Mouse (Mus musculus) midbrain, postnatal 0 days (tissue): ENCODE measurements around the gene Arhgef17. TPM values are rescaled to one million over a fixed set of nuclear protein-coding genes. Genes with fewer than 3 reads are reported as not detected.
A peak's percentile ranks its signal among the peaks of the same experiment; 100 is the strongest.

ENCODE experiments used
- ATAC-seq: fragments of 200-750 bp; cut with Nextera tagmentation; 2 replicates; pipeline ENCODE4 v1.8.0; 2017; ENCODE audit warnings: moderate number of reproducible peaks, mild to moderate bottlenecking, moderate TSS enrichment, moderate library complexity; ENCODE audit not compliant: low FRiP score
- DNase-seq: peaks from one replicate; pipeline ENCODE4 v3.0.0-alpha.2; 2015; ENCODE audit warnings: low spot score
- H3K27ac ChIP-seq: fragments of 300-500 bp; sonication (generic); 2 replicates; pipeline ENCODE4 v1.5.1; 2014; ENCODE audit warnings: low read depth, mild to moderate bottlenecking, low read length, mixed read lengths
- H3K27me3 ChIP-seq: fragments of 300-500 bp; sonication (generic); 2 replicates; pipeline ENCODE4 v1.6.1; 2014; ENCODE audit warnings: low read length, control low read depth, mixed read lengths; ENCODE audit not compliant: insufficient read depth
- H3K36me3 ChIP-seq: fragments of 300-500 bp; sonication (generic); 2 replicates; pipeline ENCODE4 v1.6.1; 2014; ENCODE audit warnings: low read length, control low read depth, mixed read lengths; ENCODE audit not compliant: insufficient read depth
- H3K4me1 ChIP-seq: fragments of 300-500 bp; sonication (generic); 2 replicates; pipeline ENCODE4 v1.6.1; 2014; ENCODE audit warnings: mild to moderate bottlenecking, control low read depth, antibody characterized with exemption, low read length, mixed read lengths; ENCODE audit not compliant: insufficient read depth
- H3K4me2 ChIP-seq: fragments of 300-500 bp; sonication (generic); 2 replicates; pipeline ENCODE4 v1.6.1; 2014; ENCODE audit warnings: low read depth, mild to moderate bottlenecking, low read length, mixed read lengths; ENCODE audit not compliant: poor library complexity, severe bottlenecking
- H3K4me3 ChIP-seq: fragments of 300-500 bp; sonication (generic); 2 replicates; pipeline ENCODE4 v1.5.1; 2014; ENCODE audit warnings: low read depth, mild to moderate bottlenecking, low read length, moderate library complexity
- H3K9ac ChIP-seq: fragments of 300-500 bp; sonication (generic); replicated peaks from 2 replicates; pipeline ENCODE4 v1.6.1; 2014; ENCODE audit warnings: mild to moderate bottlenecking, low read length, moderate library complexity, mixed read lengths; ENCODE audit not compliant: poor library complexity, severe bottlenecking
- H3K9me3 ChIP-seq: fragments of 300-500 bp; sonication (generic); 2 replicates; pipeline ENCODE4 v1.6.1; 2016; ENCODE audit warnings: low read length, control low read depth
- CTCF ChIP-seq: IDR thresholded peaks from 2 replicates; pipeline ENCODE4 v1.5.1; 2016; ENCODE audit warnings: antibody characterized with exemption, mild to moderate bottlenecking
- WGBS: fragments of 180-500 bp; shearing (Covaris S2); extraction: QIAGEN DNeasy Blood & Tissue Kit; methylation state at CpG from one replicate; pipeline ENCODE4 v1.1.7; 2014; 5-methylcytosine and 5-hydroxymethylcytosine counted together
- polyA plus RNA-seq: library from polyadenylated mRNA; unstranded; fragments of >200 nt; fragmentation: Nextera tagmentation; extraction: Ambion mirVana; gene quantifications from 2 replicates; pipeline ENCODE4 v1.2.1, GENCODE M21; 2015
- total RNA-seq: library from RNA; depleted of rRNA; stranded (reverse); fragments of >200 nt; gene quantifications from 2 replicates; pipeline ENCODE4 v1.2.3, GENCODE M21; 2014

The Arhgef17 gene
- total and polyA plus RNA-seq, 2 experiments from 2014 or later: 16.3 to 89.1 TPM

DNA sequence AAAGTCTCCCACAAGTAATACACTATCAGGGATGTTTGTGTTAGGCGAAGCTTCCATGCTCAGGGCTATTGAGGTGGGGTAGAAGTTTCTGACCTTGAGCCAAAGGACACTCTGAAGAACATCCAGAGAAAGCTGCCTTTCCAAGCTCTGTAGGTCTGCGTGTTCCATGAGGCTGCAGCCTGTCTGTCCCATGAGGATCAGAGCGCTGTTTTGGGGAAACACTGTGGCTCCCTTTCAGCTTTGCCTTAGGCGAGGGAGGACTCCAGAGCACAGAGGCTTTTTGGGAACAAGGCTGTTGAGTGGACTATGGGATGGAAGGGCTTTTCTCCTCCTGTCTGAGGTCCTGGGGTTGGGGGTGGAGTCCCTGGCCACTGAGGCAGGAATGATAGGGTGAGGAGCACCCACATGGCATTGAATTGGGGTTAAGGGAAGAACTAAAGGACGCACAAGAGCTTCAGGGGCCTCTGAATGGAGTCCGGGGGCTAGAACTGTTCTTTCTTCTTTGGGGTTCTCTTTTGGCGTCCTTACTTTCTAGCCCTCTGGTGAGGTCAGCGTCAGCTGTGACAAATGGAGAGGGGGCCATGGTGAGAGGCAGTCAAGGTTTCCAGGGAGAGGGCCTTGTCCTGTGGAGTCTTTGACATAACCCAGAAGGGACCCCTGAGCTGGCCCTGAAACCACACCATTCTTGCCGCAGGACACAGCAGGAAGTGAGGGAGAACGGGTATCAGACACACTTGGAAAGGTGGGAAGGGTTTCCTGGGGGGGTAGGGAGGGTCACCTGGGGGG lies 37.2 kb upstream of the Arhgef17 start:
- H3K36me3 ChIP-seq: no peaks in the 10 kb centered on the region
- ATAC-seq (no peak), DNase-seq (no peak)
- no peak overlapping the region for H3K27ac ChIP-seq
- no peak overlapping the region for H3K4me3 ChIP-seq
- no peaks in the 10 kb centered on the region for H3K4me1 ChIP-seq
- H3K4me2 ChIP-seq: no peak overlapping the region
- H3K9ac ChIP-seq: no peak overlapping the region
- no peaks in the 10 kb centered on the region for H3K9me3 ChIP-seq
- WGBS: 79% methylated on average over 10 of the region's 10 CpGs
- TF ChIP-seq CTCF: no peak
- H3K27me3 ChIP-seq: peaks cover 5% of the 10 kb centered on the region; the same call in 1 of the 2 replicates

DNA sequence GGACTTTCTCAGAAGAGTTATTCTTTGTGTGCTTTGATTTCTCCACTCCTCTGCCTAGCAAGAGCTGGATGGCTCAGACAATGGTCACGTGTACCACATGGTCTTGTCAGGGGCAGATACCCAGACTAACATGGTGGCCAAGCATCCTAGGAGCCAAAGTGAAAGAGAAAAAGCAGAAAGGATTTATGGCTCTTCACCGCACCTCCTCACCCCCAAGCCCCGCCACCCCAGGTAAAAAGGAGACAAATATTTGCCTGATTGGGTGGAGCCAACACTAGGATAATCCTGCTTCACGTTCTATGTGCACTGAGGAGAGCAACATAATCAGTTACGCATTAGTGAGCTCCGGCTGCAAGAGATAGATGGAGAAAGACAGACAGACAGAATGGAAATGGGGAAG lies 36.5 kb upstream of the Arhgef17 start:
- WGBS: 74% methylated on average over 6 of the region's 6 CpGs
- ATAC-seq (no peak), DNase-seq (no peak)
- Histone ChIP-seq H3K27me3 (no peaks in the 10 kb centered on the region), H3K27ac (no peak overlapping the region), H3K36me3 (no peaks in the 10 kb centered on the region), H3K9ac (no peak overlapping the region), H3K4me3 (no peak overlapping the region), H3K4me1 (no peaks in the 10 kb centered on the region), H3K9me3 (no peaks in the 10 kb centered on the region), H3K4me2 (no peak overlapping the region)
- no peak for TF ChIP-seq CTCF

DNA sequence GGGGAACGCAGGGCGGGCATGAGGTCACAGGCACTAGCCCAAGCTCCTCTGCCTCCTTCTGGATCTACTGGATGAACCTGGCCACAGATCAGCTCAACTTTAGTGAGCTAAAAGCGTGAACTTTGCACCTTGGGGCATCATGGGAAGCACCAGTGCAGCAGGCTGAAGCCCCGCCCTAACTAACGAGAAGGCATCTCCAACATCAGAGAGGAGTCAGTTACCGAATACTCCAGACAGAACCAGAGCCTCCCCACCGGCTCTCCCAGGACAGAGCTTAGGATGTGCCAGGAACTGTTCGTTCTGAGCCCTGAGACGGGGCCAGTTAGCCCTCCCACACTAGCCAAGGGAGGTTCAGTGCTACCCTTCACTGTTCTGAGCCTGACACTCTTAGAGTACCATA lies 35.9 kb upstream of the Arhgef17 start:
- no peak for ATAC-seq
- no peaks in the 10 kb centered on the region for H3K36me3 ChIP-seq
- no peak for TF ChIP-seq CTCF
- no peak overlapping the region for H3K9ac ChIP-seq
- H3K4me3 ChIP-seq: no peak overlapping the region
- DNase-seq: no peak
- WGBS: 85% methylated on average over 9 of the region's 9 CpGs
- H3K4me1 ChIP-seq: no peaks in the 10 kb centered on the region
- no peaks in the 10 kb centered on the region for H3K27me3 ChIP-seq
- no peak overlapping the region for H3K4me2 ChIP-seq
- no peak overlapping the region for H3K27ac ChIP-seq
- no peaks in the 10 kb centered on the region for H3K9me3 ChIP-seq

DNA sequence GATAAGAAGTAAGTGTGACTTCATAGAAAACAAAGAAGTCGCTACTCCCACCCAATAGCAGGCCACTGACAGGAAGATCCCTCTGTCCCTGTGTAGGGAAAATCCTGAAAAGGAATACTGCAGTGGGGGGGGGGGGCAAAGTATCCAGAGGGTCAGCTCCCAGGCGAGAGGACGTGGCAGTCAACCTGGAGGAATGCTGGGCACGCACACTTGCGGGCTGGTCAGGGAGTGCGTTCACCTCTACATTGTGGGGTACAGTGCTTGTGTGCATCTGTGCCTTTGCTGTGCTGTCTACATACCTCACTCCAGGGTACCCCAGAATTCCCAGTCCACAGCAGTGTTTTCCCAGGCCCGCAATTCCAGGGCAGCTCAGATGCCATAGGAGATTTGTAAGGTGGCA lies 34.1 kb upstream of the Arhgef17 start:
- DNase-seq (no peak), ATAC-seq (no peak)
- no peak for TF ChIP-seq CTCF
- no peaks in the 10 kb centered on the region for H3K4me1 ChIP-seq
- H3K36me3 ChIP-seq: no peaks in the 10 kb centered on the region
- H3K4me2 ChIP-seq: no peak overlapping the region
- no peak overlapping the region for H3K27ac ChIP-seq
- H3K9me3 ChIP-seq: no peaks in the 10 kb centered on the region
- H3K4me3 ChIP-seq: no peak overlapping the region
- no peak overlapping the region for H3K9ac ChIP-seq
- no peaks in the 10 kb centered on the region for H3K27me3 ChIP-seq
- 79% methylated on average over 7 of the region's 7 CpGs for WGBS

DNA sequence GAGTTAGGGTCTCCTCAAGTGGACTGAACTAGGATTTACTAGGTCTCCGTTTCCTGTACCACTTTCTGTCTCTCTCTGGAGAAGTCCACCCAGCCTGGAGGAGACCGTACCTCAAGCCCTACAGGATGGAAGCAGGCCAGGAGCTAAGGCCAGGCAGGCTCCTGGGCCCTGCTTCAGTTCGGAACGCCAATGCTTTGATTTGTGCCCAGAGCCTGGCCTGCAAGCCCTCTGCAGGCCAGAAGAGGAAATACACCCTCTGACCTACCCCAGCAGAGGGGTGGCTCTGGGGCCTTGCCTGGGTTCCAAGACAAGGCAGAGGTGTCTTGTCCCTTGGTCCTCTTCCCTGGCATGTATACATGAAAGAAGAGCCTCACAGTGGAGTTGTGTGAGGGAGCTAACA lies 33.2 kb upstream of the Arhgef17 start:
- H3K36me3 ChIP-seq: no peaks in the 10 kb centered on the region
- H3K4me1 ChIP-seq: no peaks in the 10 kb centered on the region
- peak; percentile 73 for TF ChIP-seq CTCF
- H3K27ac ChIP-seq: no peak overlapping the region
- H3K4me2 ChIP-seq: no peak overlapping the region
- H3K4me3 ChIP-seq: no peak overlapping the region
- peak; percentile 49 for DNase-seq
- no peak for ATAC-seq
- no peak overlapping the region for H3K9ac ChIP-seq
- H3K27me3 ChIP-seq: no peaks in the 10 kb centered on the region
- WGBS: 27% methylated on average over 4 of the region's 4 CpGs
- H3K9me3 ChIP-seq: no peaks in the 10 kb centered on the region

DNA sequence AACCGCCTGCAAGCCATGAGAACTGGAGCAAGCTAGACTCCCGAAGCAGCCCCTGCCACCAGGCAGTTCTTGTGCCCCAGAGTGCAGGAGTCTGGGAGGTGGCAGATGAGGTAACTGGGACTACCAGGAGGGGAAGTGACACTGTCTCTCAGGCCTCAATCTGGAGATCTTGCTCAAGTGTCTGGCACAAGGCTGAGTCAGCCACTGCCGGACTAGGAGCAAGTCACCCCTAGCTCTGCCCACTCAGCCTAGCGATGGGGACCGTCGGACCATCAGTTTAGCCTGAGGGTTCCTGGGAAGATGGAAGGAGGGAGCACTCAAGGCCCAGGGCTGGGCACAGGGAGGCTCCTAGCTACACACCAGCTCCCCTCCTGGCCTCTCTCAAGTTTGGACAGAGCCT lies 32.3 kb upstream of the Arhgef17 start:
- no peak overlapping the region for H3K27ac ChIP-seq
- TF ChIP-seq CTCF: no peak
- WGBS: 91% methylated on average over 6 of the region's 6 CpGs
- no peak overlapping the region for H3K9ac ChIP-seq
- no peak overlapping the region for H3K4me3 ChIP-seq
- H3K4me2 ChIP-seq: no peak overlapping the region
- no peaks in the 10 kb centered on the region for H3K9me3 ChIP-seq
- no peaks in the 10 kb centered on the region for H3K36me3 ChIP-seq
- DNase-seq (no peak), ATAC-seq (no peak)
- no peaks in the 10 kb centered on the region for H3K27me3 ChIP-seq
- no peaks in the 10 kb centered on the region for H3K4me1 ChIP-seq
